Mouse (Mus musculus) limb, embryonic 10.5 days (tissue): Measurements from ENCODE around the gene Fam192a. TPM values are rescaled to one million over a fixed set of nuclear protein-coding genes. Genes with fewer than 3 reads are reported as not detected.

Source experiments
- polyA plus RNA-seq: library from polyadenylated mRNA; unstranded; fragments of >200 nt; fragmentation: Nextera tagmentation; extraction: Ambion mirVana; gene quantifications from 2 replicates; pipeline ENCODE4 v1.2.1, GENCODE M21; 2016

Fam192a gene
- polyA plus RNA-seq, 1 experiment from 2014 or later, result 81.0 TPM

Other genes with a start within 250 kb of the Fam192a start
- 52.4 and 54.0 TPM in 2 replicates for gene Herpud1, start 215.6 kb downstream of the Fam192a start, polyA plus RNA-seq
- not detected in 2 replicates for gene Nlrc5, start 167.6 kb downstream of the Fam192a start, polyA plus RNA-seq
- gene Cpne2, start 69.0 kb downstream of the Fam192a start, polyA plus RNA-seq, result 5.8 and 6.6 TPM in 2 replicates
- gene Rspry1, start 60 bp downstream of the Fam192a start, polyA plus RNA-seq, result 42.1 and 49.2 TPM in 2 replicates
- gene Arl2bp, start 64.6 kb upstream of the Fam192a start, polyA plus RNA-seq, result 175 and 189 TPM in 2 replicates
- gene Pllp, start 94.3 kb upstream of the Fam192a start, polyA plus RNA-seq, result 0.48 TPM in 1 of 2 replicates, not detected in the other
- gene Ccl22, start 143.6 kb upstream of the Fam192a start, polyA plus RNA-seq, result not detected in 2 replicates
- 2.7 and 5.3 TPM in 2 replicates for gene Cx3cl1, start 170.0 kb upstream of the Fam192a start, polyA plus RNA-seq
- gene Ccl17, start 208.5 kb upstream of the Fam192a start, polyA plus RNA-seq, result not detected in 2 replicates
- 51.2 and 65.5 TPM in 2 replicates for gene Coq9, start 236.3 kb upstream of the Fam192a start, polyA plus RNA-seq
- gene Ciapin1, start 236.4 kb upstream of the Fam192a start, polyA plus RNA-seq, result 195 and 198 TPM in 2 replicates